Mouse (Mus musculus) forebrain, embryonic 15.5 days (tissue): ENCODE data around the gene Atp6v1g3. TPM values are rescaled to one million over a fixed set of nuclear protein-coding genes. Genes with fewer than 3 reads are reported as not detected.
A peak's percentile ranks its signal among the peaks of the same experiment; 100 is the strongest.

Experiments
- ATAC-seq: fragments of 200-750 bp; cut with Nextera tagmentation; replicated peaks from 2 replicates; pipeline ENCODE4 v1.8.0; 2017; ENCODE audit warnings: mild to moderate bottlenecking, moderate TSS enrichment, moderate library complexity
- H3K27ac ChIP-seq: fragments of 300-500 bp; sonication (generic); replicated peaks from 2 replicates; pipeline ENCODE4 v1.5.1; 2015; ENCODE audit warnings: mild to moderate bottlenecking, inconsistent platforms
- H3K27me3 ChIP-seq: fragments of 300-500 bp; sonication (generic); 2 replicates; pipeline ENCODE4 v1.6.1; 2015; ENCODE audit warnings: inconsistent platforms
- H3K36me3 ChIP-seq: fragments of 300-500 bp; sonication (generic); 2 replicates; pipeline ENCODE4 v1.6.1; 2015; ENCODE audit warnings: mild to moderate bottlenecking, inconsistent platforms
- H3K4me1 ChIP-seq: fragments of 300-500 bp; sonication (generic); 2 replicates; pipeline ENCODE4 v1.6.1; 2015; ENCODE audit warnings: inconsistent platforms
- H3K4me2 ChIP-seq: fragments of 300-500 bp; sonication (generic); replicated peaks from 2 replicates; pipeline ENCODE4 v1.6.1; 2015; ENCODE audit warnings: mild to moderate bottlenecking, inconsistent platforms
- H3K4me3 ChIP-seq: fragments of 300-500 bp; sonication (generic); 2 replicates; pipeline ENCODE4 v1.5.1; 2015; ENCODE audit warnings: mild to moderate bottlenecking, inconsistent platforms
- H3K9ac ChIP-seq: fragments of 300-500 bp; sonication (generic); replicated peaks from 2 replicates; pipeline ENCODE4 v1.6.1; 2015; ENCODE audit warnings: mild to moderate bottlenecking, inconsistent platforms
- H3K9me3 ChIP-seq: fragments of 300-500 bp; sonication (generic); 2 replicates; pipeline ENCODE4 v1.6.1; 2016; ENCODE audit warnings: inconsistent platforms
- WGBS: fragments of 180-500 bp; shearing (Covaris S2); methylation state at CpG from one replicate; pipeline ENCODE4 v1.1.7; 2015; ENCODE audit warnings: mixed read lengths; 5-methylcytosine and 5-hydroxymethylcytosine counted together
- polyA plus RNA-seq: library from polyadenylated mRNA; unstranded; fragments of >200 nt; fragmentation: Nextera tagmentation; extraction: Ambion mirVana; gene quantifications from 2 replicates; pipeline ENCODE4 v1.2.1, GENCODE M21; 2015

Atp6v1g3 gene
- polyA plus RNA-seq, 1 experiment from 2014 or later, result not detected

DNA sequence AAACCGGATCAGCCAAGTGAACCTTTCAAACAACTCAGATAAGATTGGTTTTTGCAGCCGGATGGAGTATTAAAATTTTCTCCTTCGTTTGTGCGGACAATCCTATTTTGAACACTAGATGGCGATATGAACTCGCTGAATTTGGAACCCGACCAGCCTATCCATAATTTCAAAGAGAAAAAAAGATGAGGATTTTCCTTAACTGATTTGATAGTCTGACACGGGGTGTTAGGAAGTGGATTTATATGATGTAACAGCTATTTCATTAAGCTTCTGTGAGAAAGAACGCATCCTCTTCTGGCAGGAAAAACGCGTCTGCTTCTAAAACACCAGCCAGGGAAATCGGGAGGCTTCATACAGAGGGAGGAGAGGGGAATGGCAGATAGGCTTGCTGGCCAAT lies 54.8 kb downstream of the Atp6v1g3 start:
- H3K9ac ChIP-seq, result no peak overlapping the region
- 8% methylated on average over 12 of the region's 12 CpGs for WGBS
- H3K4me3 ChIP-seq, result no peak overlapping the region; the same call in 1 of the 2 replicates
- H3K27ac ChIP-seq, result no peak overlapping the region
- H3K4me1 ChIP-seq, result peaks cover 15% of the 10 kb centered on the region
- H3K36me3 ChIP-seq, result no peaks in the 10 kb centered on the region
- H3K9me3 ChIP-seq, result no peaks in the 10 kb centered on the region
- H3K27me3 ChIP-seq, result no peaks in the 10 kb centered on the region
- peak; percentile 65 for ATAC-seq
- peak overlapping the region; percentile 28 for H3K4me2 ChIP-seq

GRCm38 (mm10) chr1:138330556-138330955 lies 57.0 kb downstream of the Atp6v1g3 start:
- H3K4me3 ChIP-seq, result no peak overlapping the region
- no peak overlapping the region for H3K4me2 ChIP-seq
- H3K9me3 ChIP-seq, result no peaks in the 10 kb centered on the region
- peaks cover 15% of the 10 kb centered on the region for H3K4me1 ChIP-seq
- H3K36me3 ChIP-seq, result no peaks in the 10 kb centered on the region
- no peaks in the 10 kb centered on the region for H3K27me3 ChIP-seq
- WGBS, result 90% methylated on average over 2 of the region's 2 CpGs
- H3K27ac ChIP-seq, result no peak overlapping the region
- no peak for ATAC-seq
- H3K9ac ChIP-seq, result no peak overlapping the region

GRCm38 (mm10) chr1:138331596-138331995 lies 58.1 kb downstream of the Atp6v1g3 start:
- 81% methylated on average over 4 of the region's 4 CpGs for WGBS
- no peak overlapping the region for H3K27ac ChIP-seq
- H3K9me3 ChIP-seq, result no peaks in the 10 kb centered on the region
- H3K27me3 ChIP-seq, result no peaks in the 10 kb centered on the region
- no peak overlapping the region for H3K4me2 ChIP-seq
- H3K36me3 ChIP-seq, result no peaks in the 10 kb centered on the region
- peaks cover 7% of the 10 kb centered on the region for H3K4me1 ChIP-seq
- no peak overlapping the region for H3K9ac ChIP-seq
- no peak for ATAC-seq
- no peak overlapping the region for H3K4me3 ChIP-seq

GRCm38 (mm10) chr1:138334701-138335100 lies 61.2 kb downstream of the Atp6v1g3 start:
- no peaks in the 10 kb centered on the region for H3K36me3 ChIP-seq
- no peak overlapping the region for H3K27ac ChIP-seq

DNA sequence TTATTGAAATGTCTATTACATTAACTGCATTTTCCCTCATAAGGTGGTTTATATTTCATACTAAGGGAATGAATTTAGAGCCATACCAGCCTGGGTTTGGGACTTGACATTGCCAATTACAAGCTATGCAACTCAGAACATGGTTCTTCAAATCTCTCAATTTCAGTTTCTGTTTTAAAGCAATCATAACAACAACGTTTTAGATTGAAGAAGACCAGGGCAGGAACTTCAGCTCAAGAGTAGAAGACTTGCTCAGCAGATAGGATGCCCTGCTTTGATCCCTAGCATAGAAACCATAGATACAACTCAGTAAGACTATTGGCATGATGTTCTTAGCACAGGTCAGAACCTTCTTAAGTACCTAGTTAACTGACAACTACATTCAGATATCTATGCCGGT lies 63.9 kb downstream of the Atp6v1g3 start:
- H3K36me3 ChIP-seq, result no peaks in the 10 kb centered on the region
- no peaks in the 10 kb centered on the region for H3K27me3 ChIP-seq
- H3K9me3 ChIP-seq, result no peaks in the 10 kb centered on the region
- ATAC-seq, result no peak
- no peak overlapping the region for H3K4me2 ChIP-seq
- WGBS, result 88% methylated on average over 2 of the region's 2 CpGs
- H3K9ac ChIP-seq, result no peak overlapping the region
- no peak overlapping the region for H3K4me3 ChIP-seq
- H3K4me1 ChIP-seq, result no peaks in the 10 kb centered on the region
- H3K27ac ChIP-seq, result no peak overlapping the region

More at GRCm38 (mm10) chr1:138334701-138335100, 61.2 kb downstream of the Atp6v1g3 start:
- H3K4me2 ChIP-seq, result no peak overlapping the region
- no peaks in the 10 kb centered on the region for H3K4me1 ChIP-seq
- WGBS, result 54% methylated on average over 2 of the region's 2 CpGs
- no peak for ATAC-seq
- H3K9me3 ChIP-seq, result no peaks in the 10 kb centered on the region
- H3K27me3 ChIP-seq, result no peaks in the 10 kb centered on the region
- no peak overlapping the region for H3K9ac ChIP-seq
- H3K4me3 ChIP-seq, result no peak overlapping the region

Other genes starting within 250 kb of the Atp6v1g3 start
- gene Ptprc, start 98.0 kb upstream of the Atp6v1g3 start, polyA plus RNA-seq, result 0.75 and 1.3 TPM in 2 replicates